Mouse (Mus musculus) left cerebral cortex, postnatal 36 days (tissue): Measurements from ENCODE around the gene Iqcc. TPM values are rescaled to one million over a fixed set of nuclear protein-coding genes. Genes with fewer than 3 reads are reported as not detected.

Experiments used
- DNase-seq, 2 experiments: peaks; one replicate each; pipeline ENCODE4 v3.0.0; 2021 to 2022; ENCODE audit warnings: low spot score in 2 of 2, mixed read lengths in 1 of 2
- intact Hi-C: fragments of 180-260 bp; cut with DNase I; formaldehyde crosslinking; loops from one replicate; pipeline ENCODE4 v1.15.1; 2025
- total RNA-seq, 2 experiments: library from RNA; stranded (reverse); gene quantifications; 2 replicates each; pipeline ENCODE4 v1.2.3; 2021

Iqcc gene
- 10 to 100 TPM; 27.5 to 36.2 TPM for total RNA-seq

DNA sequence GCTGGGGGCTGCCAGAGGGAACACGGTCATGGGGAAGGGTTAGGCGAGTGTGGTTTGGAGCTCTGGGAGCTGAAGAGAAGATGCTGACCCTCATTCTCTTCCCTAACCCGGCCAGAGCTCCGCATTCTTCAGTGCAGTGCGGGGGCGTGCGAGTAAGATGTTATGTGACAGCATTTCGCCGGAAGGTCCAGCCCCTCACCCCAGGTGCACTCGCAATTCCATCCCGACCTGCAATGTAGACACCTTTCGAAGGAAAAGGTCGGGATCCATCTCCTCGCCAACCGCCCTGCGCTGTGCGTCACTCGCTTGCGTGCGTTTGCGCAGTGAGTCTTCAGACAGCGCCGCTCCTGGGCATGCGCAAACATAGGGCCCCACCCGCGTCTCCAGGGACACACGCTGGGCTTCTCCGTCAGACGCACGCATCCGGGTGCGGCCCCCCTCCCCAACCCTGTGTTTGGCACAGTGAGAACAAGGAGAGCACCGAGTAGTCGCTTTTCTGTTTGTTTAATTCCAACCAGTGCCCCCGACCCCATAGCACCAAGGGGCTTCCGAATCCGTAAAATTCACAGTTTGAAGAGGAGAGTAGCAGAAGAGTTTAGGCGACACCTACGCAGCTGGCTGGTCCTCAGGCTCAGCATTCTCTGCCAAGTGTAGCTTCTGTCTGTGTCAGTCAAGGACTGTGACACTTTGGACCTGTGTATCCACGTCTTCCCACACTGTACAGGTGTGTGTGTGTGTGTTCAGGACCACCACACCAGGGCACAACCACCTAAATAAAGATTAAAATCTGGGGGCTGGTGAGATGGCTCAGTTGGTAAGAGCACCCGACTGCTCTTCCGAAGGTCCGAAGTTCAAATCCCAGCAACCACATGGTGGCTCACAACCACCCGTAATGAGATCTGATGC, at the start of gene Iqcc:
Gene Iqcc, minus strand, starts transcription at position 314 of the 906 bp plus-strand sequence.
- intact Hi-C loops, result no loop called here
- peak; percentile 97 for DNase-seq

DNA sequence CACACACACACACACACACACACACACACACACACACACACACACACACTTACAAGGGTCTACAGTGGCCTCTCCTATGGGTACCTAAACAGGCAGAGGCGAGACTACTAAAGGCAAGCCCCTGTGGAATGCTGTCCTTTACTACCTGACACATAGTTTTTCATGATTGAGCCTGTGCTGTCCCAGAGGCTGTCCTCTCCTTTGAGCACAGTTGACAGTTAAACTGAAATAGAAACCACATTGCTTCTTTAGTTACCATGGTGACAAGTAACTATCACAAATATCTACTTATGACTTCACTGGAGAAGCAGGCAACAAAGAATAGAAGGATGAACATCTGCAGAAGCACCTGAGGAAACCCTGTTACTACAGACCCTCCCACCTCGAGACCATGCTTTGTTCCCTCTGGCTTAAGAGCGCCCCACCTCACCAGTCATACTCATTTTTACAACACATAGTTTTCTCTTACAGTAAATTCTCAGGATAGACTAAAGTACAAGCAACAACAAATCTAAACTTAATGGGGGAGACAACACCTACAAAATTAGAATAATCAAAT, 43.4 kb upstream of the Iqcc start:
- intact Hi-C loops, result no loop called here
- DNase-seq, result no peak

DNA sequence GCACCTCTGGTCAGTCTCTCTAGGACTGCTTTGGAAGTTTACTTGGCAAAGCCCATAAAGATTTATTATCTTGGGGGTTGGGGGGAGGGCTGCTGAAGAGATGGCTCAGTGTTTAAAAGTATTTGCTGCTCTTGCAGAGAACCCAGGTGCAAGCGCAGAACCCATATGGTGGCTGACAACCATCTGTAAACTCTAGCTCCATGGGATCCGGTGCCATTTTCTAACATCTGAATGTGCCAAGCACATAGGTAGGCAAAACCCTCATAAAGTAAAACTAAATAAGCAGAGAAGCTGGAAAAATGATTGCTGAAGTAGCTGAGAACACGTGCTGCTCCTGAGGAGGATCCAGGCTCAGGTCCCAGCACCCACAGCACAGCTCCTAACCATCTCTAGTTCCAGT, 42.7 kb upstream of the Iqcc start:
- no peak for DNase-seq
- intact Hi-C loops, result no loop called here

DNA sequence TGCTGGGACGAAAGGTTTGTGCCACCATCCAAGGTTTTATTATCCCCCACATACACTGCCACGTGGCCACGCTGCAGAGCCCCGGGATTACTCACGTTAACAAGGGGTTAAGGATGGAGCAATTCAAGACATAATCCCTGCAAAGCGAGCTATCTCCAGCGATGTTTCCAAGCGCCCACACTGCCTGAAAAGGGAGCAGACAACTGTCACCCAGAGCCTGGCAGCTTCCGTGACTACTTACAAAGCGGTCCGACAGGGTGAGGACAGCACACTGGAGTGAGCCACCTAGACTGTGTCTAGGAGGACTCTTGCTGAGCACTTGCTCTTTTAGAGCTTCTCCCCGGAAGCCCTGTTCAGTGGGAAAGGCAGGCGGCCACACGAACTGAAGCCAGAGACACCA, 35.9 kb upstream of the Iqcc start:
- intact Hi-C loops, result no loop called here

DNA sequence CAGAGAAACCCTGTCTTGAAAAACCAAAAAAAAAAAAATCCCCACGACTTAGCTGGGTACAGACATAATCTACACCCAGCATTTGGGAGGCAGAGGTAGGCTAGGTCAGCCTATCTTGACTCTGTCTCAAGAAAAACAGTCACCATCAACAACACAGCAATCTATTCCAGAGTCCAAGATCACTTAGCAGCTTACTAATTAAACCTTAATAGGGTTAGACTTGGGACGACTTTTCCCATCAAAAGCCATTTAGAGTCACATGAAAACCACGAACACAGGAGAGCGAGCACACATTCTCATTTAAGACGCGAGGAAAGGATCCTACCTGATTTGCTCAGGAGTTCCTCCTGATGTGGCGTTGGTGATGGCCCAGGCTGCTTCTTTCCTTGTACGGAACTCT, 31.5 kb upstream of the Iqcc start:
- intact Hi-C loops, result no loop called here
- DNase-seq, result no peak

More for the DNA sequence above, 35.9 kb upstream of the Iqcc start:
- DNase-seq, result no peak

DNA sequence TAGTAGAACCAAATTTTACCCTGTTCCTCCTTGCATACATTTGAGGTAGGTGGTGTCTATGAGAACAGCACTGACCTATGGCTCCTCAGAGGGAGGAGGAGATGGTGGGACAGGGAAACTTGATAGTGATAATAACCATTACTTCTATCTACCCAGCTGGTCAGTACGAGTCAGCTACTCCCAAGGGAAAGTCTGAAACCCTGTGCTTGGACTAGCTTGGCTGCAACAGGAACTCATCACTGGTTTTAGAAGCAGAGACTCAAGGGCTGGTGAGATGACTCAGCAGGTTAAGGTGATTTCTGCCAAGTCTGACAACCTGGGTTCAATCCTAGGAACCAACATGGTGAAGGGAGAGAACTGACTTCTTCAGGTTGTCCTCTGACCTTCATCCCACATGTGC, 29.8 kb upstream of the Iqcc start:
- intact Hi-C loops, result no loop called here
- DNase-seq, result no peak

DNA sequence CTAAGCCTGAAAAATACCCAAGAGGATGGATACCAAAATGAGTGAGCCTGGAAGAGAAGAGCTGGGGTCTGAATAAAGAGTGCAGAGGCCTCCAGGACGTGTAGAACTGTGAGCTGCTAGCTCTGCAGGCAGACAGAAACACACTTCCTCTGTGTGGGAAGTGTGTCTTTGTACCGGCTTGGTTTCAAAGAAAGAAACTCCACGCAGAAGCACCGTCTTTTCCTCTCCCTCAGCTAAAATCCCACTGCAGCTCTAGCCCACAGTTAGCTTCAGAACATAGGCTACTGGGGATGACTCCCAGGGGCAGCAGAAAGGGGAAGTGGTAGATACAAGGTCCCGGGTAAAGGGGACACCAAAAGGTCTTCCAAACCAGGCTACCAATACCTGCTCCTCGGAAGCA, 26.3 kb upstream of the Iqcc start:
- intact Hi-C loops, result no loop called here
- no peak for DNase-seq

DNA sequence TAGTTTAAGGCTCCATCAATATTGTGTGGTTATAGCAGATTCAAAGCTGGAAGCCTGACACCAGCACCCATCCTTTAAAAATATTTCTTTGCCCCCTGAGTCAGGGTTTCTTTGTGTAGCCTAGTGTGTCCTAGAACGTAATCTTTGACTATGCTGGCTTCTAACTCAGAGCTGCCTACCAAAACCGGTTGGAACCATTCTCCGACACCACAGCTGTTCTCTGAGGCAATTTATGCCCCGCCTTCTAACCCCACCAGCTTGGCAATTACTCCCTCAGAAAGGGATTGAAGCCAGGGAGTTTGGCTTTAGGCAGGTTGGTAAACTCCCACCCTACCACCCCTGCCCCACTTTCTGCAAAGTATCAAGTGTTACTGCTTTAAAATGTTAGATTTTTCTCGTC, 22.9 kb upstream of the Iqcc start:
- intact Hi-C loops, result loop anchor here (2.0 to 5.0 kb wide), 2 partner anchors 17 to 51 kb away; no protein-coding TSS in a partner anchor
- no peak for DNase-seq

DNA sequence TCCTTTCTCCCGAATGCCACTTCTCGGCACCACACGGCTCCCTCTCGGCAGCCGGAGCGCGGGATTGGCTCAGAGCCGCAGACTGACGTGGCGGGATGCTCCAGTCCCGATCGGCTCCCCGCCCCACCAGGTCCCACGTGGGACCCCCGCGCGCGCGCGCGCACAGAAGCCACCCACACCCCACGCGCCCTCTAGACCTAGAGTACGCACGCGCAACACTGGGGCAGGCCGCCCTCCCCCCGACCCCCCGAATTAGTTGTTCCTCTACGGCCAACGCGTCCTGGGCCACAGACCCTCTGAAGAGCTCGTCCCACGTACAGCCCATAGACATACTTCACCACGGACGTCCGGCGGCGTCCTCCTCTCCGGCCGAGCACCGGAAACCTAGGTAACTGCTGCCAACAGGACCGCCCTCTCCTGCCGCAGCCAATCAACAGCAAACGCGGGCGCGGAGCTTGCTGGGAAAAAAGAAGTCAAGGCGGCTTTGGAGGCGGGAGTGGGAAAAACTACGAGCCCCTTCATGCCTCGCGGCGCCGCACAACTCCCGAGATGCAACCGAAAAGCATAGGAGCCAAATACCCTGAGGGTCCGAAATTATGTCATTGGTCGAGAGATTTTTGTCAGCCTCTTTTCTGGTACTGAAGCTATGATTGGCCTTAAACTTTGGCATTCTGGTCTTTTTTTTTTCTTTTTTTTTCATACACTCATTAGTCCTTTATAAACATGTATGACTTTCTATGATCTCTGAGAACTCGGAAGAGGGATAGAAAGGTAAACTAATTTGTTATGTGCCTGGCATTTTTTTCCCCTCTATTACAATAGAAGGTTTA, 22.0 kb upstream of the Iqcc start, which contains the start of gene Txlna:
Gene Txlna, minus strand, starts transcription at position 428 of the 830 bp plus-strand sequence.
- intact Hi-C loops, result loop anchor here (2.0 to 5.0 kb wide), 2 partner anchors 16 to 51 kb away; no protein-coding TSS in a partner anchor
- DNase-seq, result peak; percentile 97 to 98

DNA sequence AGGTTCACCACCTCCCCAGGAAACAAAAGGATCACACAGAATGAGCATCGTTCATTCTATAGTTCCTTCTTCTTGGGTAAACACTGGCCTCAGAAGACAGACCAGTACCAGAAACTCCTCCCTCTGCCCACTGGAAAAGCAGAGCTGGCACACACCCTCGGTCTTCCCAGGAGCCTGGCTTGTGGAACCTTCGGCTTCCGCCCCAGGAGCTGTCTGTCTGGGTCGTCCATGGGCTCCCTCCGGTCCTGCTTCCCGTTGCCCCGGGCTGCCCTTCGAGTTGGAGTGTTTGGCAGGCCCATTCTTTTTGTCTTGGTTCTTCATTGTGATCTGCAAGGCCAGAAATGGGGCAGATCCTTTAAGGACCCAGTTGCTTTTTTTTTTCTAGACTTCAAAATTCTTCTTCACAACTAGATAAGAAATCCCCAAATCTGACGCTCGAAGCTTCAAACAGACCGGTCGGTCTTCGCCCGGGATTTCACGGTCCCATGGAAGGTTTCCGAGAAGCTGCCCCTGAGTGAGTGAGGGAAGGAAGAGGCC, 21.3 kb upstream of the Iqcc start:
- DNase-seq, result peak in 1 of 2 experiments; percentile 37
- intact Hi-C loops, result loop anchor here (2.0 to 5.0 kb wide), 2 partner anchors 15 to 52 kb away; no protein-coding TSS in a partner anchor

DNA sequence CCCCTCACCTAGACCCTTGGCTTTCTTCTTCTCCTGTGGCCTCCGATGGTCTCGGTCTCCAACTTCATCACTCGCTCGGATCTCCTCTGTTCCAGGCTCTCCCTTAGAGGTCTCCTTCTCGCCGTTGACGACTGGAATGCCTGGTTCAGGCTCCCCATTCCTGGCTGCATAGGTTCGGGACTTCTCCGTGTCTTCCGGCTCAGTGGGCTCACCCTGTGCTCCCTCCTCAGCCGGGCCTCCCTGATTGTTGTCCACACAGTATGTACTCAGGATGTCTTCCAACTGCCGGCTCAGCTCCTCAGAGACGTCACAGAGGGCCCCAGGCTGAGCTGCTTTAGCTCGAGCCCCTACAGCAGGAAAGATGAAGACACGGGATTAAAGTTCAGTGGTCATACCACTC, 20.3 kb upstream of the Iqcc start:
- DNase-seq, result no peak
- intact Hi-C loops, result no loop called here

DNA sequence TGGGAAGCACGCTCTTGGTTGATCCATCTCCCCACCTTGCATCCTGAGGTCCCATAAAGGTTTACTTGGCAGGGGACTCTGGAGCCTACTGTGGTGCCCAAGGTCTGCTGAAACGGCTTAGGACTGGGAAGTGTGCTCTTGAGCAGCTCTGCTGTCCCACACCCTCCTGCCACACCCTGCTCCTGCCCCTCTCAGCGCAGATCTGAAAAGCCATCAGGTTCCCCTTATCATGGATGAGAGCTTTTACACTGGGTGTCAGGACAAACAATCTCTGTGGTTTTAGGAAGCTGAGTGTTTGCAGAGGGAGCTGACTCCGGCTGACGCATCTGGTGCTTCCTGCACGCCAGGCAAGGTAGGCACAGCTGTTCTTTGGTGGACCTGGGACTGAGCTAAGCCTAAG, 15.0 kb upstream of the Iqcc start:
- no peak for DNase-seq
- intact Hi-C loops, result no loop called here

DNA sequence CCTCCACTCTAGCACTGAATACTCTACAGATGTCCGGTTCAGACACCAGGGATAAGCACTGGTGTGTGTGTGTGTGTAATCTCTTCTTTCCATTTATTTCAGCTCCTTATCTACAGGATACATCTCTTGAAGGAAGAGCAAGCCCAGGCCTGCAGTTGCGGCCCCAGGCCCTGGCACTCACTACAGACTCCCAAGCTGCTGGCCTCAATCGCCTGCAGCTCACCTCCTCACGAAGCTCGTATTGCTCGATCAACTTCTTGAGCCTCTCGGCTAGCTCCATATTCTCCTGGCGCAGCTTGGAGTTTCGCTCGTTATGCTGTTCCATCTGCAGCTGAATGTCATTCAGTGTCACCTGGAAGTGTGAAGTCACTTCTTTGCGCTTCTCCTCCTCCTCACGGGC, 13.0 kb upstream of the Iqcc start:
- DNase-seq, result no peak
- intact Hi-C loops, result no loop called here

DNA sequence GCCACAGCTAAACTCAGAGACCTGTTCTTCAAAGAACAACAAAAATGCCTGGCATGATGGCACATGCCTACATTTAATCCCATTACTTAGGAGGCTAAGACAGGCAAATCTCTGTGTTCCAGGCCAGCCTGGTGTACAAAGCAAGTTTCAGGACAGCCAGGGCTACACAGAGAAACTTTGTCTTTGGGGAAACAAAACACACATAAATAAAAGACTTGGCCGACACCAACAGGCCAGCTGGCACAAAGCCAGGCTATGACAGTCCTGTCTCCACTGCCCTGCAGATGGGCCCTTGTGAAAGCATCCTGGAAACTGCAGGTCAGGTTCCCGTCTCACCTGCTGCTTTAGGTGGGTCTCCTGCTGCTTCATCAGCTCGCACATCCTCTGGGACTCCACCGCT, 12.0 kb upstream of the Iqcc start:
- intact Hi-C loops, result no loop called here
- no peak for DNase-seq

DNA sequence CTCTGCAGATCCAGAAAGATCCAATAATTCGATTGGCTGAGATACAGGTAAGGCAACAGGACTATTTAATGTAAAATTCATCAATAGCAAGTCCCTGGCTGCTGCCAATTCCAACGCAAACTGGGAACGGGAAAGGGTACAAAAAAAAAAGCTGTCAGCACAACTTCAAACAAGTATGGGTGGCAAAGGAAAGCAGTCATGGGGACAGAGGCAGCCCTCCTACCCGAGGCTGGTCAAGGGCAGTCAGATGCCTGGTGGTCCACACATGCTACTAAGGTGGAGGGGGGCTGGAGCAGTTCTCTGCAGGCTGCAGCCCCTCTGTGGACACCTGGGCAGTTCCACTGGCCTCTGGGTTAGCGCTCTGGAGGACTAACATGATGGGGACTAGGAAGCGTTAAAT, 7.1 kb upstream of the Iqcc start:
- intact Hi-C loops, result no loop called here
- DNase-seq, result no peak

DNA sequence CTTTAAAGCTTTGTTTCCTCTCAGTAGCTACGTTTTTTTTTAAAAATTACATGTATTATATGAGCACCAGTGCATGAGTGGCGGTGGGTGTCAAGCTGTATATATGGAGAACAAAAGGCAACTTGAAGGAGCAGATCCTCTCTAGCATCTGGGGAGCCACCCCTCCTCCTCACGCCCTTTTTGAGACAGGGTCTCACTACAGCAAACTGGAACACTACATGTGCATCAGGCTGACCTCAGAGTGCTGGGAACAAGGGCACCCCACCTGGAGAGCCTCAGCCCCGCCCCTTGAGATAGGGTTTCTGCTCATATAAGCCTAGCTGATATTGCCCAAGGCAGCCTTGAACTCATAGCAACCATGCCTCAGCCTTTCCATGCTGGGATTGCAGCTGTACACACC, 6.6 kb upstream of the Iqcc start:
- intact Hi-C loops, result loop anchor here (2.0 kb wide), 1 partner anchor 15 kb away; the partner anchor contains the start of gene Txlna
- DNase-seq, result no peak

DNA sequence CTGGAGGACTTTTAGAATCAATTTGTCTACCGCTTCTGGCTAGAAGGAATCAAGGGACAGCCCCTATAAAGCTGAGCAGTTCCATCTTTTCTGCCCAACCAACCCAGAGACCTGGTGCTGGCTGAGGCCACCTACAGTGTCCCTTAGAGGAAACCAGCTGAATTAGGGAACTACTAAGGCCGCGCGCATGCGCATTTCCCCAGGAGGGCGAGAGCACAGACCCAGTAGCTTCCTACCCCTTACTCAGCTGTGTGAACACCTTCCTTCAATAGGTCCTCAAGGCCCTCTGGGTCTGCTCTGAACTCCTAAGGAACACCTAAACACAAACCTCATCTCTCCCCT, 6.1 kb upstream of the Iqcc start:
- intact Hi-C loops, result loop anchor here (2.0 kb wide), 1 partner anchor 16 kb away; the partner anchor contains the start of gene Txlna
- DNase-seq, result peak; percentile 58 to 62

DNA sequence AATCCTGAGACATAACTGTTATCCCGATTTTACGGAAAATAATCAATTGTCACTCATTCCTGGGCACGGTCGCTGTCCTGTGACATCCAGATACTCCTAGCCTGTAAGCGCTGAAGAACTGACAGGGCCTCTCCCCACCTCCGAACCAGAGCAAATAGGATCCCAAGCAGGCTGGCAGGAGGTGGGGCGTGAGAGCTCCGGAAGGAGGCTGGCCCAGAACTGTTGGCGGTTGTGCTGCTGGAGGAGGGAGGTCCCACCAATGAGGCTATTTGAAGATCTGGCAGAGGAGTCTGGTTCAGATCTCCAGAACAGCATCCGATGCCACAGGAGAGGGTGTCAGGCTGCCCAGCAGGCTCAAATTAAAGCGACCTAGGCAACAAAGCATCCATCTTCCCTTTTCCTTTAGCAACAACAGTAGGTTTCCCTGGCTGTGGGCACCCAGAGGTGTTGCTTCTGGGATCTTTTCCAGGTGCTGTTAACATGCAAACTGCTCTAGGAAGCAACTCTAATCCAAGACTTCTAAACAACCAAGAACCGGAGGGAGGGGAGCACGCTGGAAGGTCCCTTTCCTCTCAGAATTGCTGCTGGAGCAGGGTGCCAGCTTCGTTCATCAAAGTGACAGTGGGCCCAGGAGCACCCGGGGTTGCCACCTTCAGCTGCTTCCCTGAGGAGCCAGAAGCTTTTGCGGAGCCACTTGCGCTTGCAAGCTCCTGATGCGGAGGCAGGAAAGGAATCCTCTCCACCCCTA, 5.6 kb upstream of the Iqcc start:
- intact Hi-C loops, result loop anchor here (2.0 kb wide), 1 partner anchor 16 kb away; the partner anchor contains the start of gene Txlna
- peak; percentile 88 to 89 for DNase-seq

DNA sequence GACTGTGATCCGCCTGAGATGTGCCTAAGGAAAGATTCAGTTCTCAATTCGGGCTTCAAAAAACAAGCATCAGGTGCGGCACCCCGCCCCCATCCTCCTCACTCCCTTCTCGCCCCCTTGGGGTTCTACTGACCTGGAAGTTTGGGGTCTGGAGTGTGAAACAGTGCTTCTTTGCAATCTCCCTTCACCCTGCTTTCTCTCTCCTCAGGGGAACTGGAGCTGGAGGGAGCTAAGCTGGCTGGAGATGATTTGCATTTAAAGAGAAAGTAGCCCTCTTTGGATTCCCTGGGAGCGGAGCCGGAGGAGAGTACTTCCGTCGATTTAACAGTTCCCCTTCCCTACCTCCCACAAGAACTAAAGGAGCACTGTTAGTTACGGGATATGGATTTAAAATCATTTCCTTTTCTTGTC, 4.8 kb upstream of the Iqcc start, which contains the start of gene Ccdc28b:
Gene Ccdc28b, minus strand, starts transcription at position 267 of the 411 bp plus-strand sequence.
- peak; percentile 65 for DNase-seq
- intact Hi-C loops, result loop anchor here (2.0 kb wide), 1 partner anchor 17 kb away; the partner anchor contains the start of gene Txlna
